Mouse (Mus musculus) kidney, embryonic 14.5 days (tissue): Measurements from ENCODE around the gene Sntg2. TPM values are rescaled to one million over a fixed set of nuclear protein-coding genes. Genes with fewer than 3 reads are reported as not detected.

Experiments used
- ATAC-seq: fragments of 200-750 bp; cut with Nextera tagmentation; 2 replicates; pipeline ENCODE4 v1.8.0; 2017; ENCODE audit warnings: moderate number of reproducible peaks, mild to moderate bottlenecking, moderate TSS enrichment, moderate library complexity; ENCODE audit not compliant: low FRiP score, low TSS enrichment
- H3K27ac ChIP-seq: fragments of 300-500 bp; sonication (generic); 2 replicates; pipeline ENCODE4 v1.5.1; 2014; ENCODE audit warnings: low read depth, mild to moderate bottlenecking, low read length, moderate library complexity, mixed read lengths
- H3K27me3 ChIP-seq: fragments of 300-500 bp; sonication (generic); 2 replicates; pipeline ENCODE4 v1.6.1; 2014; ENCODE audit warnings: mild to moderate bottlenecking, low read length; ENCODE audit not compliant: control insufficient read depth, insufficient read depth
- H3K36me3 ChIP-seq: fragments of 300-500 bp; sonication (generic); 2 replicates; pipeline ENCODE4 v1.6.1; 2014; ENCODE audit warnings: low read length, mixed read lengths; ENCODE audit not compliant: control insufficient read depth, insufficient read depth
- H3K4me1 ChIP-seq: fragments of 300-500 bp; sonication (generic); 2 replicates; pipeline ENCODE4 v1.6.1; 2014; ENCODE audit warnings: low read length, mixed read lengths; ENCODE audit not compliant: control insufficient read depth, insufficient read depth
- H3K4me2 ChIP-seq: fragments of 300-500 bp; sonication (generic); replicated peaks from 2 replicates; pipeline ENCODE4 v1.6.1; 2014; ENCODE audit warnings: low read depth, mild to moderate bottlenecking, low read length
- H3K4me3 ChIP-seq: fragments of 300-500 bp; sonication (generic); 2 replicates; pipeline ENCODE4 v1.5.1; 2014; ENCODE audit warnings: mild to moderate bottlenecking, low read length
- H3K9ac ChIP-seq: fragments of 300-500 bp; sonication (generic); 2 replicates; pipeline ENCODE4 v1.6.1; 2014; ENCODE audit warnings: low read depth, mild to moderate bottlenecking, low read length, moderate library complexity
- H3K9me3 ChIP-seq: fragments of 300-500 bp; sonication (generic); 2 replicates; pipeline ENCODE4 v1.6.1; 2016; ENCODE audit warnings: low read length; ENCODE audit not compliant: control insufficient read depth
- WGBS: fragments of 180-500 bp; shearing (Covaris S2); extraction: QIAGEN DNeasy Blood & Tissue Kit; methylation state at CpG from one replicate; pipeline ENCODE4 v1.1.7; 2014; 5-methylcytosine and 5-hydroxymethylcytosine counted together
- polyA plus RNA-seq: library from polyadenylated mRNA; unstranded; fragments of >200 nt; fragmentation: Nextera tagmentation; extraction: Ambion mirVana; gene quantifications from 2 replicates; pipeline ENCODE4 v1.2.1, GENCODE M21; 2014

Gene Sntg2
- polyA plus RNA-seq, 1 experiment from 2014 or later: 2.2 TPM

DNA sequence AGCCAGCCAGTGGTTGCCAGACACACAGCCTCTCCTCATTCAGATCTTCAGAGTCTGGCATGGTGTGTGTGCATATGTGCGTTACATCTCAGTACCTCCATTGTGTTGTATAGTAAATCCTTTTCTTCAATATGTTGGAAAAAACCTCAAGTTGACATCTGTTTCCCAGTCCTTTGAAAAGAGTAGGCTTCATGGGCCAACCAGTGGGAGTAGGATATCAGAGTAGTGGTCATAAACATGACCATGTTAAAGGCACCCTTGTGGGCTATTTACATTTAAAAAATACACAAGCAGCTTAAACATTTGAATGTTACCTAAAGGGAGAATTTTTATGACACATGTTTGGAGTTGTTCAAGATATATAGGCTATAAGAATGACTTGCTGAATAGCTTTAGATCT is 170.4 kb downstream of the Sntg2 start:
- Histone ChIP-seq H3K4me2 (no peak overlapping the region), H3K9ac (no peak overlapping the region), H3K27me3 (no peaks in the 10 kb centered on the region), H3K4me3 (no peak overlapping the region), H3K9me3 (no peaks in the 10 kb centered on the region), H3K4me1 (no peaks in the 10 kb centered on the region), H3K36me3 (no peaks in the 10 kb centered on the region), H3K27ac (no peak overlapping the region)
- WGBS: 77% methylated on average over 1 of the region's 1 CpGs
- no peak for ATAC-seq

DNA sequence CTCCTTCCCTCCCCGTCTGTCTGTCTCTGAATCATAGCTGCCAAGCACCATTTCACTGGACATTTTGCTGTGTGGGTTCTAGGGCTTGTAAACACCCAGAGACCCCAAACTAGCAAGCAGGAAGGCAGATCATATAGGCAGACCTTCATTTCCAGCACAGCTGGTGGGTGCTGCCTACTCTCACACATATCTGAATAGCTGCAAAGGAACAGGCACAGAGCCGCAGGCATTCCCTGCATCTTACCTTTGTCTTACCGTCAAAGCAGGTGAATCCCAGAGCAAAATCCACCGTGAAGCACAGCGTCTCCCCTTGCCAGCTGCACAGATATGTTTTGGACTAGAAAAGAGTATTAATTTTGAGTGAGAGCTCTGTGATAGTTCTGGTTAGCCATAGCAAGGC is 172.1 kb downstream of the Sntg2 start:
- Histone ChIP-seq H3K36me3 (no peaks in the 10 kb centered on the region), H3K4me2 (no peak overlapping the region), H3K4me1 (no peaks in the 10 kb centered on the region), H3K27ac (no peak overlapping the region), H3K9ac (no peak overlapping the region), H3K27me3 (no peaks in the 10 kb centered on the region), H3K9me3 (no peaks in the 10 kb centered on the region), H3K4me3 (no peak overlapping the region)
- WGBS: 83% methylated on average over 5 of the region's 5 CpGs
- ATAC-seq: no peak

DNA sequence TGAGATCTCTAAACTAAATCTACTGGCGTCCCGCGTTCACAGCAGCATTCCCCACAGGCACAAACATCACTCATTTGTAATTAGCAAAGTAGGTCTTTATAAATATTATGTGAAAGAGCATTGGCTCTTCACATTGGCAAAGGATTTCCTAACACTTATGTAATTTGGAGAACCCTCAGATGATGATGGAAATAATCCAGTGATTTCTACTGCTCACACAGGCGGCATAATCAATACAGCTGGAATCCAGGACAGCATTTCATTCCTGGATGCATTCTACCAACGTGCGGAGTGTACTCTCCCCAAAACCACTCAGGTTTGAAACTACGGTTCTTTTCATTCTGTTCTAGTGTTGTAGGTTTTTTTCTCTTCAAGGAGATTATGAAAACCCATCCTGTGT is 172.6 kb downstream of the Sntg2 start:
- no peak overlapping the region for H3K4me2 ChIP-seq
- no peak overlapping the region for H3K4me3 ChIP-seq
- H3K27ac ChIP-seq: no peak overlapping the region
- H3K36me3 ChIP-seq: no peaks in the 10 kb centered on the region
- 91% methylated on average over 7 of the region's 7 CpGs for WGBS
- H3K9me3 ChIP-seq: no peaks in the 10 kb centered on the region
- H3K27me3 ChIP-seq: no peaks in the 10 kb centered on the region
- ATAC-seq: no peak
- no peak overlapping the region for H3K9ac ChIP-seq
- H3K4me1 ChIP-seq: no peaks in the 10 kb centered on the region

DNA sequence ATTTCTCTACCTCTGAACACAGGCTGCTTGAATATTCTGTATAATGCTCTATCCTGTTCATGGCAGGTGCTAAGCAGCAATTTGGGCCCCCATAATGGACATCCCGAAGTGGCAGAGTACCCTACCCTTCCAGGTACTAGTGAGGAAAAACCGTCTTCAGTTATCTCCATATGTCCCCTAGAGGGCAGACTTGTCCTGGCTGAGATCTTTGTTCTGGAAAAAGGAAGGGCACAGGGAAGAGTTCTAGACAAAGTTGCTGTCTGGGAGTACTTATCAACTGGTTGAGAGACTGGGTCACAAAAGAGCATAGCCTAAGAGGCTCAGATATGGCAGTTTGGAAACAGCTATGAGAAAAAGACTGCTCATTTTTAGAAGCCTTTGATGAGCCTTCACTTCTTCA is 173.4 kb downstream of the Sntg2 start:
- no peaks in the 10 kb centered on the region for H3K9me3 ChIP-seq
- no peak for ATAC-seq

DNA sequence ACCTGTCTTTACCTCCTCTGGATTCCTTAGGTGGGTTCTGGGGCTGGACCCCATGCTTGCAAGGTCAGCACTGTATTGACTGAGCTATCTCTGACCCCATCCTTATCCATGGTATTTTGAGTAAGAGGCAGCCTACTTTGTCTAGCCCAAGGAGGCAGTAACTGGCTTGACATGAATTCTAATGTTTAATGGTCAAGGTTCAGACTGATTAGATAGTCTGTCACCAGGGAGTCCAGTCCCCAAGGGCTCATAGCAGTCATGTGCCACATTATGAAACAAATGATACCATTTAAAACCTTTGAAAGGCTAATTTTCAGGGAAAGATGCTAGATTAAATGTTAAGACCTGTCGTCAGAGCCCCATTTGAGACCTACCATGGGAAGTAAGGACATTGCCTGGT is 174.9 kb downstream of the Sntg2 start:
- Histone ChIP-seq H3K4me2 (no peak overlapping the region), H3K4me3 (no peak overlapping the region), H3K9ac (no peak overlapping the region), H3K36me3 (no peaks in the 10 kb centered on the region), H3K27ac (no peak overlapping the region), H3K27me3 (no peaks in the 10 kb centered on the region), H3K4me1 (no peaks in the 10 kb centered on the region), H3K9me3 (no peaks in the 10 kb centered on the region)
- 77% methylated on average over 1 of the region's 1 CpGs for WGBS
- no peak for ATAC-seq

More for the DNA sequence above, 173.4 kb downstream of the Sntg2 start:
- no peak overlapping the region for H3K27ac ChIP-seq
- H3K27me3 ChIP-seq: no peaks in the 10 kb centered on the region
- H3K4me1 ChIP-seq: no peaks in the 10 kb centered on the region
- H3K9ac ChIP-seq: no peak overlapping the region
- no peak overlapping the region for H3K4me2 ChIP-seq
- H3K4me3 ChIP-seq: no peak overlapping the region
- H3K36me3 ChIP-seq: no peaks in the 10 kb centered on the region
- 34% methylated on average over 2 of the region's 2 CpGs for WGBS

DNA sequence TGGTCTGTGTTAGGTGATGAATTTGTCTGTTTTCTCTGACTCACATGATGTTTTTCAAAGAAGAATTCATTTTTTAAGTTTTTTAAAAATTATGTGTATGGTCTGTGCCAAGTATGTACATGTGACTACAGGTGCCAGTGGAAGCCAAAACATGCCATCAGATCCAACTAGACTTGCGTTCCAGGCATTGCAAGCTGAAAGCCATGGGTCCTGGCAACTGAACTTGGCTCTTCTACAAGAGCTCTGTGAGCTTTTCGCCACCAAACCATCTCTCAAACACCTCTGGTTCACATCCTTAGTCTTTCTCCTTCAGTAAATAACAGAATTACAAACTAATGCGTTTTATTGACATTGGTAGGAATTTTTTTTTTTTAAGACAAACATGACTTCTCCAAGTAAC is 191.5 kb downstream of the Sntg2 start:
- 85% methylated on average over 3 of the region's 3 CpGs for WGBS
- no peaks in the 10 kb centered on the region for H3K9me3 ChIP-seq
- H3K4me2 ChIP-seq: no peak overlapping the region
- no peaks in the 10 kb centered on the region for H3K4me1 ChIP-seq
- H3K4me3 ChIP-seq: no peak overlapping the region
- H3K27ac ChIP-seq: no peak overlapping the region
- no peak for ATAC-seq
- H3K9ac ChIP-seq: no peak overlapping the region
- H3K36me3 ChIP-seq: no peaks in the 10 kb centered on the region
- H3K27me3 ChIP-seq: no peaks in the 10 kb centered on the region

DNA sequence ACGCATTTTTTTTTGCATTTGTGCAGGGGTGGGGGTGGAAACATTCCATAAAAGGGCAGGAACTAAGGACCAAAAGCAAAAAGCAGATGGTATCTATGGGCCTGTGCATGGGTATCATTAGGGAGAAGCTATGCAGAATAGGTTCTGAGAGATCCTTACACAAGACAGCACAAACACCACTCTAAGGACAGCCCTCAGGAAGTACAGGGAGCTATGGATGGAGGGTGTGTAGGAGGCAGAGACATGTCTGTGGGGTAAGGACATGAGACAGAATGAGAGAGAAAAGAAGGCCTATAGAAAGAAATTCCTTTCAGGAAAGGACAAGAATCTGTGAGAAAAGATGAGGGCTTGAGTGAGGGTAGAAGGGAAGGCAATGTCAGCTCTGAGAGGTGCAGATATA is 193.6 kb downstream of the Sntg2 start:
- Histone ChIP-seq H3K27me3 (no peaks in the 10 kb centered on the region), H3K27ac (no peak overlapping the region), H3K9ac (no peak overlapping the region), H3K4me1 (no peaks in the 10 kb centered on the region), H3K4me2 (no peak overlapping the region), H3K36me3 (no peaks in the 10 kb centered on the region), H3K9me3 (no peaks in the 10 kb centered on the region), H3K4me3 (no peak overlapping the region)
- no peak for ATAC-seq
- 70% methylated on average over 1 of the region's 1 CpGs for WGBS

DNA sequence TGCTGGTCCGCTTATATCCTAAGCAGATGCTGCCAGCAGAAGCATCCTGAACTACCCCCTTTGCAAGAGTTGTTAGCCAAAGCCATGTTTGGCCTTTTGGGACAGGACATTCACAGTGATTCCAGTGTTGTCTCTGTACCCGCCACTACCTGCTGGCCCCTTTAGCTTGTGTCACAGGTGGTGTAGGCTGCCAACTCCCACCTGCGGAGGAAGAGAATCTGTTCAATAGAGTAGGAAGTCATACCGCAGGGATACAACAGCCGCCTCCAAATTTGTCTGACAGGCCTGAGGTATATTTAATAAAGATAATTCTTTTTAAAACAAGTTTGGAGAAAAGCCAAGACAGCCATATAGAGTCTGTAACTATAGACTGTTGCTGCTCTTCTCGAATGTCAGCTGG is 195.2 kb downstream of the Sntg2 start:
- WGBS: 81% methylated on average over 6 of the region's 6 CpGs
- Histone ChIP-seq H3K4me2 (no peak overlapping the region), H3K9ac (no peak overlapping the region), H3K36me3 (no peaks in the 10 kb centered on the region), H3K27me3 (no peaks in the 10 kb centered on the region), H3K4me3 (no peak overlapping the region), H3K4me1 (no peaks in the 10 kb centered on the region), H3K9me3 (no peaks in the 10 kb centered on the region), H3K27ac (no peak overlapping the region)
- no peak for ATAC-seq

DNA sequence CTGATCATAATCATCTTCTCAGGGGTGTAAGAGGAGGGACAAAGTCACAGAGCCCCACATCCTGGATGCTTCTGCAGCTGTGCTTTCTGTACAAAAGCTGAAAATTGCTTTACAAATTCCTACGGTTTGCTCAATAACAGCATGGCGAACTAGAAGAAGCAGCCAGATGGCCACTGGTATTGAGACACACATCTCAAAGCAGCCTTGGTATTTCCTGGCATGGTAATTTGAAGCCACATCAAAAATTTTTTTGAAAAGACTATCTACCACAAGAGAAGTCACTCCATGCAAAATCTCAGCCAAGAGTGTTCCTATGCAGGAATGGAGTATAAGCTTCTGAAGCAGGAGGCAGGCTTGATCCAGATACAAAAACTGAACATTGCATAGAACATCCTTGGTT is 195.6 kb downstream of the Sntg2 start:
- WGBS: 92% methylated on average over 2 of the region's 2 CpGs
- Histone ChIP-seq H3K4me3 (no peak overlapping the region), H3K4me2 (no peak overlapping the region), H3K4me1 (no peaks in the 10 kb centered on the region), H3K27me3 (no peaks in the 10 kb centered on the region), H3K9ac (no peak overlapping the region), H3K36me3 (no peaks in the 10 kb centered on the region), H3K27ac (no peak overlapping the region), H3K9me3 (no peaks in the 10 kb centered on the region)
- ATAC-seq: no peak

DNA sequence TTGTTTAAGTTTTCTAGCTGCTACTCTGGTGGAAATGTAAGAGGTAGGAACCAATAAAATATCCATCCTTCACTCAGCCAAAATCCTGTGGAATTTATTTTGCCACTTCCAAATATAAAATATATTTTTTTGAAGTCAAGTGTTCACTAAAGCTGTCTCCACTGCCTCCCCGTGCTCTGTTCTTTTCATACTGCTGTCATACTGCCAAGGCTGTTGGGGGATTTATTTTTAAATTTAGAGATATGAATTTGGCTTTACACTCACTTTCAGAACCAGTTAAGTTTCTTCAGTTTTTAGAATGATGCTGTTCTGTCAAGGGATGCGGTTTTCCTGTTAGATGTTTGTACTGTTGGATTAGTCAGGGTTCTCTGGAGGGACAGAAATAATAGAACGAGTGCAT is 204.7 kb downstream of the Sntg2 start:
- H3K27me3 ChIP-seq: no peaks in the 10 kb centered on the region
- no peak overlapping the region for H3K4me3 ChIP-seq
- H3K9me3 ChIP-seq: no peaks in the 10 kb centered on the region
- no peak overlapping the region for H3K9ac ChIP-seq
- no peak overlapping the region for H3K4me2 ChIP-seq
- no peak overlapping the region for H3K27ac ChIP-seq
- H3K36me3 ChIP-seq: no peaks in the 10 kb centered on the region
- no peaks in the 10 kb centered on the region for H3K4me1 ChIP-seq
- no peak for ATAC-seq
- WGBS: 65% methylated on average over 3 of the region's 3 CpGs
